Mouse (Mus musculus) adrenal gland, postnatal 25 days (tissue): ENCODE results near the gene Clcn6. TPM values are rescaled to one million over a fixed set of nuclear protein-coding genes. Genes with fewer than 3 reads are reported as not detected.
A peak's percentile ranks its signal among the peaks of the same experiment; 100 is the strongest.

Experiments used
- DNase-seq: peaks from one replicate; pipeline ENCODE4 v3.0.0; 2021; ENCODE audit warnings: mixed read lengths
- long read RNA-seq: library from polyadenylated mRNA; stranded (forward); transcript quantifications from one replicate; pipeline ENCODE4 v2.0.0, GENCODE M21; 2021
- total RNA-seq: library from RNA; stranded (reverse); gene quantifications from 2 replicates; pipeline ENCODE4 v1.2.3, GENCODE M21; 2021

The Clcn6 gene
- 11.1 and 12.7 TPM in 2 replicates for total RNA-seq
- long read RNA-seq, partial matches to known transcripts: 0 of 2 reads
- long read RNA-seq, other reads (novel, unspliced or antisense): 2 of 2 reads

DNA sequence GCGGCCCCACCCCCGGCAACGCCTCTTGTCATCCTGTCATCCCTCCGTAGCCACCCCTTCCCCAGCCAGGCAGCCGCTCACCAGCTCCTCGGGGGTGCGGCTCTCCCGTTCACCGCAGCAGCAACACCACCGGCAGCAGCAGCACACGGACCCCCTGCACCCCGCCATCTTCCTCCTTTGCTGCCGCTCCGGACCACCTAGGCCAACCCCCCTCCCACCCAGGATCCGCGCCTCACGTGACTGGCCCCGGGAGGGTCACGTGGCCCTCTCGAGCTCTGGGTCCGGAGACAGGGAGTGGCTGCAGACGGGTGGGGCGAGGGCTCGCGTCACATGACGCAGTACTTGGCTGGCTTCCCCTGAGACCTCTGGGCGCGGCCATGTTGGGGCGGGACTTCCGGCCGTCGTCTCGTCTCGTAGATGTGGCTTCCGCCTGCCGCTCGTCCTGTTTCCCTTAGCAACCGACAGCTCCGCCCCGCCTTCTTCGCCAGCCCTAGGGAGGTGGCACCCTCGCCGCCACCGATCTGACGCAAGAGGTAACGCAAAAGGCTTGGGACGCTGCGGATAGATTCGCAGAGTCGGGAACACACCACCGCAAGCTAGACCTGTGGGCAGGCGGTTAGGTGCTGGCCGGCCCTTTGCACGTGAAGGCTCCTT is at the start of gene Clcn6, which contains the start of gene Mthfr:
Clcn6 (minus strand) TSS at position 222 of the 654 bp plus-strand sequence.
Mthfr (plus strand) TSS at position 478 of the 654 bp plus-strand sequence.
- DNase-seq: peak; percentile 100

DNA sequence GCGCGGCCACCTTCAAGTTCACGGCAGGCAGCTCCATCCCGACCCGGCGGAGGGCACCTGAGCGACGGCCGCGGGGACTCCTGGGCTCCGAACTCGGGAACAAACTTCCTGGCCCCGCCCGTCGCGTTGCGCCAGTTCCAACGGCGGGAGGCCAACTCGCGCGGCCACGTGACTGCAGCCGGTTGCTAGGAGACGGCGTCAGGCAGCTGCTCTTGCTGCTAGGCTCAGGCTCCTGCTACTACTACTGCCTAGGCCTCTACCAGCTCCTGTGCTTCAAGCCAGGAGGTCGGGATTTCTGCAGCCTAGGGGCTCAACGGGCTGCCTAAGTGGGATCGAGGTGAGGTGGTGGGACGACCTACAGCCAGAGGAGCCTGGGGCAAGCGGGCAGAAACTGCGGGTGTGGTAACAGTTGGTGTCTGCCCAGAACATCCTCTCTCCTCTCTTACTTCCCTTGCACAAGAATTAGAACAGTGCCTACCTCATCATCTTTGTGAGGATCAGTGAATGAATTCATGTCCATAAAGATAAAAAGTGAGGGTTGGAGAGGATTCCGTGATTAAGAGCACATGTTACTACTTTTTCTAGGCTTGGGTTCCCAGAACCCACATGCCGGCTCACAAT is 49.4 kb upstream of the Clcn6 start, which contains the start of gene Agtrap:
Agtrap (minus strand) TSS at position 125 of the 621 bp plus-strand sequence.
- DNase-seq: peak; percentile 97

DNA sequence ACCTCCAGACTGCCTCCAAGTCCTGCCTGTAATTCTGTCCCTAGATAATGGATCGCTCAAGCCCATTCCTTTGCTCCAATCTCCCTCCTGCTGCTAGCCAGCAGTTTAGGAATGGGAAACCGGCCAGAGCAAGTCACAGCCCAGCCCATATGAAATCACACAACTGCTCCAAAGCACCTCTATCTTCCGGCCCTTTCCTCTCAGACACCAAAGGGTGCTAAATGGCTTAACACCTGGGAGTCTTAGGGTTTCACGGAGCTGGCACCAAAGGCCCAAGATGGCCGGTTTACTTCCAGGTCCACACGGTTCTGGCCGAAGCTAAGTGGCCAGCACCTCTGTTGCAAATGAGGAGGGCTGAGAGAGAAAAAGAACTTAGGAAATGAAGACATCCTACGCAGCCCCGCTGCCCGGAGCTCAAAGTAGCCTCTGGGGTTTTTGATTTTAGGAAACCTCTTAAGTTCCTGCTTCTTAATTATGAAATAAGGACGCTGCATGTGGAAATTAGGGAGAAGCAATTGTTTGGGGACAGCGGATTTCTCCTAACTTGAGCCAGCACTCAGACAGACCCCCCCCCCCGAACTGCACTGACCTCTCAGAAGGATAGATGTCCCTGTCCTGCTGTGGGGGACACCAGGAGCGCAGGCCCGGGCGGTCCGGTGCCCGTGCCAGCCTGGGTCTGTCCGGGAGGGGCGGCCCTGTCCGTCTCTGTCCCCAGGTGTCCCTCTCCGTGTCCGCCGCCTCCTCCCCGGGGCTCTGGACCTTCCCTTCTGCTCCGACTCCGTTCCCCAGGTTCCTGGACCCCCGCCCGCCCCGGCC is 48.7 kb upstream of the Clcn6 start:
- peak; percentile 45 for DNase-seq

DNA sequence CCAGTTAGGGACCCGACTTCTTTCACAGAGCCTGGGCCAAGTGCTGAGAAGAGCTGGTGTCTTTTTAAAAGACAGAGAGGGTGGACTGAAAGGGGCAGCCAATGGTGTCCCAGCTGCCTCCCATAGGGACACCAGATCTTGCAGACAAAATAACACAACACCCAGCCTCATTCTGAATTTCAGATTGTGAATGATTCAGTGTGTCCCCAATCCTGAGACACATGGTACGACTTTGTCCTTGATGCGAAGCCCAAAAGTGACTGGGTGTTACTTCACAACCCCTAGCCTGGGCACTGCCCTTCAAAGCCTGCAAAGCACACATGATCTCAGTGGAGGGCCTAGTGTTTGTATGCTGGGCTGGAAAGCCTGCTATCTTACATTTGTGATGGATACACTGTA is 47.3 kb upstream of the Clcn6 start:
- DNase-seq: peak; percentile 38

DNA sequence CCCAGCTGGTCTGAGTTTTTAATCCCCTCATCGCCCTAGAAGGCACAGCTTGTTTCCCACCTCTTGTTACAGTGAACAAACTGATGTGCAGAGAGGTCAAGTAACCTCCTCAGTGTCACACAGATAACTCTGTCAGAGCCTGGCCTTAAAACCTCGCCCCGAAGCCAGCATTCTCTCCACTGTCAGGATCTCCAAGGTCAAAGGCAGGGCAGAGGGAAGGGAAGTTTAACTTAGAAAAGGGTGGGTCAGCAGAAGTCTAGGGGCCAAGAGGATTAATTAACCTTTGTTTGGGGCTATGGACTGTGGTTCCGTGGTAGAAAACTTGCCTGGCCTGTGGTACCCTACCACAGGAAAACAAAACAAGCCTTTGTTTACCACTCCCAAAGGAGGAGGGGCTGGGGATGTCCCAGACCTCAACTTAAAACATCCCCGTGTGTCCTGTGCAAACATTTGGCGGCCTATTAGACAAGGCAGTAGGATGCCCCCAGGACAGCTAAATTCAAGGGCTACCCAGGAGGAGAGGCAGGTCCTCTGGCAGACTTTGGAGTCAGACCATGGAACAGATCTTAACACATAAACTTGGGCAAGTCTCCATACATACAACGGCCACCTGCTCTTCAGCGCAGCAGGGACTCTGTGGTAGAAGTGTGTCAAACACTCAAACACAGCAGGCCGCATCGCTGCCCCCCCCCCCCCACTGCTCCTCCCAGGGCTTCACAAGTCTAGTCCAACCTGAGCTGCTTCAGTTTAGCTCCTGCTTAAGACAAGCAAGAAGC is 46.7 kb upstream of the Clcn6 start:
- DNase-seq: peak; percentile 37

DNA sequence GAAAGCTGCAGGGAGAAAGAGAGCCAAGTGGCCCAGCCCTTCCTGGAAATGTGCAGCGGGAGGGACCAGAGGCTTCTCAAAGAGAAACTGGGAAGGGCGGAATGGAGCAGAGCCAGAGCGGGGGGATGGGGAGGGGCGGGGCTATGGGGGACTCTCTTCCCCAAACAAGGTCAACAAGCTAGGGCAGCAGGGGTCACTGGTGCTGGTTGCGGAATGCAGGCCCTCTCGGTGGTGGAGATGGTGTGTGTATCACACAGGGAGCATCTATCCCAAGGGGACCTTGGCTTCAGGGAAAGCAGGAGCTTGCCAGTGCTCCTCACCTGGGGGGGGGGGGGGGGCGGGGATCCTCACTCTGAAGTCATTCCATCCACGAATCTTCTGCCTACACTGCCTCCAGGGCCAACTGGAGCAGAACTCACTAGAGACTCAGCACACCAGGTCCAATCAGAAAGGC is 45.7 kb upstream of the Clcn6 start:
- DNase-seq: peak; percentile 37

DNA sequence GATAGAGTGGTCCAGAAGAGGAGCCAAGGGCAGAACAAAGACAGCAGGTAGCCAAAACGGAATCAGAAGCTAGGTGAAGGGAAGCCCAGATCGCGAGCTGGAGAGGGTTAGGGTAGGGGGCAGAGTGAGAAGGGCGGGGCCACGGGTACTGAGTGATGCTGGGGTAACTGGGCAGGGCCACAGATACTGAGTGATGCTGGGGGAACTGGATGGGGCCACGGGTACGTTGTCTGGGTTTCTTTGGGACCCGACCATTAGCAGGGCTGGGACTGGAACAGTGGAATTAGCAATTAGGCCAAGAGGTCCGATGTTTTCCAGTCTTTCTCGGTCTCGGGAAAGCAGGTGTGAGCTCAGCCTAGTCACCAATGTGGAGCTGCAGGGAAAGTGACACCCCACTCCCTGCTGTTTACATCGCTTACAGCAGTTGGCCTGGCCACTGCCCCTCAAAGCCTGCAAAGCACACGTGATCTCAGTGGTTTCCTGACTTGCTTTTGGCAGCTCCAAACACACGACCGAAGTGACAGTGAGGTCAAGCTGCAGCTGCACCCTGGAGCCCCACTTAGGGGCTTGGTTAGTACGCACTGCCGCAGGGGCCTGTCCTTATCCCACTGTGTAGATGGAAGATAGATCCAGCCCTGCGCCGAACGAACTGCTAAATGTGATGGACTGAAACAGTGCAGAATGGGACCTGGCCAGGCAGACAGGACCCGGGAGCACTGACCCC is 44.7 kb upstream of the Clcn6 start:
- DNase-seq: no peak

DNA sequence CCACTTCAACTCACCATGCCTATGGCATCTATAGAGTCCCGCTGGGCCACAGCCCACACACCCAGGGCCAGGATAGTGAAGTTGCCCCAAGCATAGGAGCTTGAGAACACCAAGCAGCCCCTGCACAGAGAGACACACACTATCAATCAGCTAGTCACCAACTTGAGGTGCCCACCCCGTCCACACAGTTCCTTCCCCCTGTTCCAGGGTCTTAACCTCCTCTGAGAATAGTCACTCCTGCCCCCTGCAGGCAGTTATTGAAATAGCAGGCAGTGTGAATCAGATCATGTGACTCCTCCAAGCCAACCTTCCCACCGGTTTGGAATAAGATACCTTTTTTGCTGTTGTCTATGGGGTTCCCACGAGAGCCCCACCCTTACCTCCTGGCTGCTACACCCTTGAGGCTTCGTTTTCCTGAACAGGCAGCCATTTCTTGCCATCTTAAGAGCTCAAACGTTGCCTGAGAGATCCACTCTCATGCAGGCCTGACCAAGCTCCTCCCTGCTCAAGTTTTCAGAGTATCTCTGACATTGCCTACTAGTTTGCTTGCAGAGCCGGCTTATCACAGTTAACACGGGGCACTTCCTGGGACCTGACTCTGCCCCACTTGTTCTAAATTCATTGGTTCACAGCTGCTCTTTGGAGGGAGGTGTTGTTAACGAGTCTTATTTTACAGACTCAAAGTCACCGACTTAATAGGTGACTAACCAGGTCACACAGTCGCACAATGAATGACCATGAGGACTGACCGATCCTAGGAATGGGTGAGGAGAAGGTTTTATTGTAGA is 43.8 kb upstream of the Clcn6 start:
- peak; percentile 48 for DNase-seq

DNA sequence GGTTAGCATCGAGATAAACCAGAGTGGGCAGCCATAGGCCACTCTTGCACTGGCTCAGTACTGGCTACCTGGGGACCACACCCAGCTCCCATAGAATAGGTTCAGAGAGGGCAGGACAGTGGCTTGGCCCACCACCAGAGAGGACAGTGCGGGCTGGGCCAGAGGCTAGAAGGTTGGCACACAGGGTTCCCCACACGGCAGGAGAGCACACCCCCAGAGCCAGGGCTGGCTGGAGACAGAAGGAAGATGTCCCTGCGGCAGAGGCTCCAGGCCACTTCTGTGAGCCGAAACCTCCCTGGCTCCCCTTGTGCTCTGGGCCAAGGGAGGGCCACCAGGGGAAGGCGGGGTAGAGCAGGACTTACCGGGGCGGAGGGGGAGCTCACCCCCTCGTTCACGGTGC is 42.6 kb upstream of the Clcn6 start:
- no peak for DNase-seq

DNA sequence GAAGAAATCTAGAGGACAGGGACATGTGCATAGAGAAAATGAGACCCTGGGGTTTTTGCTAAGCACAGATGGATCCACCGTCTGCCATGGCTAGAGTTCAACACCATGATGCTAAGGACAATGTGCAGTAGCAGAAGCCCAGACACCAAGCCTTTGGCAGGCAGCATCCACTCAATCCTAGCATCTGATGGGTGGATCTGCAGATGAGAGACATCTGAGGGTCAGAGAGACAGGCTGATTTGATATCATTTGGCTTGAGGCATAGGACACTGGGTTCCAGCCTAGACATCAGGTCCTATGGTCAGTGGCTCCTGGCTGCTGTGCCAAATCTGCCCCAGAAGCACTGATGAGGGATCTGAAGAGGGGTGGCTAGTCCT is 42.0 kb upstream of the Clcn6 start:
- no peak for DNase-seq

DNA sequence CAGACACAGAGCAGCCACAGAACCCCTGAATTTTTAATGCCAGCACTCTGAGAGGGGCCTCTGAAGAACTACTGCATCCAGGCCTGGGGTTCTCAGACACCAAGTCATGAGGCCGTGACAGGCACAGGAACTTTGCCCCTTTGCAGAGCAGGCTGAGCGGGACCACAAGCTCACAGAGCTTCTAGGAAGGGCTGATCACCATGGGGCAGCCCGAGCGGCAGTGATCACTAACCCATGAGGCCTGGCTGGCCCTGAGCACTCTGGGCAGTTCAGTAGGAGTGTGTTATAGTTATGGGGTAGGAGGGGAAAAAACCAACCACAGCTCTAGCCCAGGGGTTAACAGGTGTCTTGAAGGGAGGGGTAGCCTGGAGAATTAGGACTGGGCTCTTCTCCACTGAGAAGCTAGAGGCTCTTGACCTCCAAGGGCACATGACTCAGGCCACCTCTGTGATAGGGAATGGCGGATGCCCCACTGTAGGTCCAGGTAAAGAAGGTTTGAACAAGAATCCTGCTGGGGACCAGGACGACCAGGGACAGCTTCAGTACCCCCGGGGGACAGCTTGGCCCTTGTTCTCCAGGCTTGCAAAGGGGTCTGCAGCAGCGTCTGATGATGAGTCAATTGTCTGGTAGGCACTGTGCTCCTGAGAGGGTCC is 41.4 kb upstream of the Clcn6 start:
- no peak for DNase-seq

DNA sequence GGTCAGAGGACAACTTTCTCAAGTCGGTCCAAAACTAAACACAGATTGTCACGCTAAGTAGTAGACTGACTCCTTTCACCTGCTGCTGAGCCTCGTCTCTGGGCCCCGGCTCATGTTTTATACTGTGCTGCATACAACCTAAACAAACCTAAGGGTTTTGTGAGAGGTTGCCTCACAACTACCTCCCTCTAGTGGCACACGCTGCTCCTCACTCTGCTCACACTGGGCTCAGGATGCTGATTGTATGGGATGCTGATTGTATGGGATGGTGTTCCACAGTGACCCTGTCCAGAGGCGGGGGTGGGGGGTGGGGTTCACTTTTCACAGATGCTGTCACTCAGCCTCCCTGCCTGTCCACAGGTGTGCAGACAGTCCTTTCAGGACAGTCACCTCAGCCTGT is 40.6 kb upstream of the Clcn6 start:
- no peak for DNase-seq

DNA sequence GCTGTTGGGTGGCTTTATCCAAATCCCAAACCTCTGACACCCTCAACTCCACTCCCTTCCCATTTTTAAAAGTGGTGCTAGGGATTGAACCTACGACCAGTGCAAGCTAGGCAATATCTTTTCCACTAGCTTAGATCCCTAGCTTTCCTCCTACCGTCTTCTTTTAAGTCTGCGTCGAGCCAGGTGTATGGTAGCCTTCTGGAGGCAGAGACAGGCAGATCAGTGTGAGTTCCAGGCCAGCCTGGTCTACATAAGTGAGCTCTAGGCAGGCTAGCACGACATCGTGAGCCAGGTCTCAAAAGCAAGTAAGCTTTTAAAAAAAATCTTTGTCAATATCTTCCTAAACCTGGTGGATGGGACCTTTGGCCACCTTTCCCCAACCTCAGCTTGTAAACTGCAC is 37.3 kb upstream of the Clcn6 start:
- DNase-seq: no peak

DNA sequence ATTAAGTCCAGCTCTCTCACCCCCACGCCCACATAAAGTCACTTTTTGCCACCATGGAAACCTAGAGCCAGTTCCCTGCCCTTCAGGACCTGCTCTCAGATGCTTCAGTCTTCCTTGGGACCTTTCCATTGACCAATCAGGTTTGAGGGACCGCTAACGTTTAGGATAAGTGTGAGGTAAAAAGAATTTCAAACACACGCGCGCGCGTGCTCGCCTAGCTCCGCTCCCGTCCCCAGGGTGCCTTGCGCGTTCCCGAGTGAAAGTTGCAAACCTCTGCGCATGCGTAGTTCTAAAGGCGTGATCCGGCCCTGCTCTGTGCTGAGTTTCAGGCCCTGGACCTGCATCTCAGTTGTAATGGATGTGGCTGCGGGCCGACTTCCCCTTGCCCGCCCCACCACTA is 36.6 kb upstream of the Clcn6 start:
- peak; percentile 76 for DNase-seq

DNA sequence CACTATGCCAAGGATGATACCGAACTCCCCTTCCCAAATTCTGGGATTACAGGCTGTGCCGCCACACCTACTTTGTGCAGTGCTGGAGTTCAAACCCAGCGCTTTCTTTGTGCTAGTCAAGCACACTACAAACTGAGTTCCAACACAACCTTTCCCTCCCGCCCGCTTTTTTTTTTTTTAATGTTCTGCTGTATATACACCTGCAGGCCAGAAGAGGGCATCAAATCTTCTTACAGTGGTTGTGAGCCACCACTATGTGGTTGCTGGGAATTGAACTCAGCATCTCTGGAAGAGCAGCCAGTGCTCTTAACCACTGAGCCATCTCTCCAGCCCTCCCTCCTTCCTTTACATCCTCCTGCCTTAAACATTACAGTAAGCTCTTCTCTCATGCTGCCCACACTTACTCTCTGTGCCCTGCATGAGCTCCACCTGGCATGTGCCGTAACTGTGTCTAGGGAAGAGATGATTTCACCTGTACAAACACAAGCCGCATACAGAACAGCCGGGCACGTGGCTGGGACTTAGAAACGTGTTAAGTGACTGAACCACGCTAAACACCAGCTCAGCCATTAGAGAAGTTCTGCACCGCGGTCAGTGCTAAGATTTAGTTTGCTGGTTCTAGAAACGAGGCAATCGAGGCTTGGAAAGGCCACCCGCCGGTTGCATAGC is 36.0 kb upstream of the Clcn6 start:
- no peak for DNase-seq

DNA sequence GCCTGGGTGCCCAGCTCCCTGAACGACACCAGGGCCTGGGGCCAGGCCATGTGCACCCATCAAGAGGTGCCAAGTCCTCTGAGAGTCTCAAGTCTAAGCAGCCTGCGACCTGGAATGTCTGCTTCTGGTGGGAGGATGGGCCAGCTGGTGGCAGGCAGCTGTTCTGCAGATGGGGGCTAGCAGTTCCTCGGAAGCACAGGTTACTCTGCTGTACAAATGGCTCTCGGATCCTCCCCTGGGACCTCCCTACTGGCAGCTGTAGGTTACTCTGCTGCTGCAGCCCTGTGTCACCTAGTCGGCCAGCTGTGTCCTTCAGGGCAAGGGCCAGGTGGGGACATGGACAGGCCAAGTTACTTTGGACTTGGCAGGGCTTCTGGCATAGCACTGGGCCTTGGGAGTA is 32.9 kb upstream of the Clcn6 start:
- DNase-seq: no peak

DNA sequence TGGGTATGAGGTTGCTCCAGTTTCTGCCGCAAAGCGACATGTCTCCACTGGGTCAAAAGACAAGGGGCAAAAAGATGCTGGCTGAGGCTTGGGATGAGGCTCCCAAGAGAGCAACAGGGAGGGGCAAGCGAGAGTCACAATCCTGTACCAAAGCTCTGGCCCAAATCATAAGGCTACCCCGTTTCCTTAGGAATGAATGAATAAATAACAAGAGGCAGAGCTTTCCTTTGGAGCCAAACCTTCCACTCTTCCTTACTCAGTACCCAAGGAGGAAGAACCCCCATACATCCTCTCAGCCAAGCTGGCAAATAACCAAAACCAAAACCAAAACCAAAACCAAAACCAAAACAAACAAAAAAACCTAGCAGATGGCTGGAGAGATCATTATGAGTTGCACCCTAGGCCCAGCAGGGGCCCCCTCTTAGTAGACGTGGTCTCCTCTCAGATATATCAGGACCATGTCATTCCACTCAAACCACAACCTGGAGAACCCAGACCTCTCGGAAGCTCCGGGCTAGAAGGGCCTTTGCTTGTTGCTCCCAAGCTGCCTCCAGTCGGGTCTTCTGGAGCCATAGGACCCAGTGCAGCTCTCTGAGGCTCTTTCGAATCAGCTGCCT is 31.1 kb upstream of the Clcn6 start:
- no peak for DNase-seq

DNA sequence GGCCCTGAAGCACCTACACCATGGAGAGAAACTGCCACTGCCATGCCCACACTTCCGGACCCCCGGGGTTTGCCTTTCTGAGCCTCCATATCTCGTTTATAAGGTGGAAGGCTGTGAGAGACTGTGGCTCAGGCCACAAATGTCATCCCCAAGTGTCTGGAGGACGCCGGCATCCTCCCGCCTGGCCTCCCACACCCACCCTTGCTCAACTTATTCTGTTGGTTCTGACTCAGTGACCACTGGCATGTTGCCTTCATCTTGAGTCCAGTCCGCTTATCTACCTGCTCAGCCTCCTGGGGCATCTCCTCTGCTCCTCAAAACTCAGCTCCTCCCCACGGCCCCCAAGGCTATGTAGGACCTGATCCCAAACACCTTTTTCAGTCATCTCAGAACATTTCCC is 28.7 kb upstream of the Clcn6 start:
- no peak for DNase-seq

DNA sequence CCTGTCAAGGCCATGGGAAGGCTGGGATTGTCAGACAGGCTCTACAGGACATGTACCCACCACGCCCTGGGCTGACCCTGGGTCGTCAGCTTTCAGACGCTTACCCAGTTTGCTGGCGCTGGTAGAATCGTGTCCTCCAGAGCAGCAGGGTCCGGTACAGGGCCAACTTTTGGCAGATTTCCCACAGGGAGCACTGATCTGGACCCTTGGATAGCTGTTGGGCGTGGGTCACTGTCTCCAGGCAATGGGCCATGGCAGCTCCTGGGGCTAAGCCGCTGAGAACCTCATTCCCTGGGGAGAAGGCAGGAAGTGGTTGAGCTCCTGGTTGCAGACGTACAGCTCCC is 27.8 kb upstream of the Clcn6 start:
- no peak for DNase-seq
